Mouse (Mus musculus): ENCODE results near the gene Uqcrc2.

The Uqcrc2 gene

GRCm38 (mm10) chr7:120690634-120691033 is 55.7 kb downstream of the Uqcrc2 start:
- DNase-seq (ENCODE audit: low spot score in 2 of 2) = no peak

- no peak for DNase-seq (ENCODE audit: low spot score in 2 of 2)
These were observed 58.9 kb downstream of the Uqcrc2 start for GRCm38 (mm10) chr7:120693831-120694375.

- no peak for DNase-seq (ENCODE audit: low spot score in 2 of 2)
These were observed 60.2 kb downstream of the Uqcrc2 start for GRCm38 (mm10) chr7:120695196-120695595.

- no peak for DNase-seq (ENCODE audit: low spot score in 2 of 2)
These were observed 60.7 kb downstream of the Uqcrc2 start for GRCm38 (mm10) chr7:120695641-120696040.

- no peak for DNase-seq (ENCODE audit: low spot score in 2 of 2)
These were observed 61.4 kb downstream of the Uqcrc2 start for GRCm38 (mm10) chr7:120696331-120696730.

GRCm38 (mm10) chr7:120699586-120699985 is 64.6 kb downstream of the Uqcrc2 start:
- no peak for DNase-seq (ENCODE audit: low spot score in 2 of 2)

- DNase-seq (ENCODE audit: low spot score in 2 of 2) = no peak
These were observed 68.9 kb downstream of the Uqcrc2 start for GRCm38 (mm10) chr7:120703888-120704287.
